Mouse (Mus musculus): ENCODE measurements at regions not wholly inside any gene's neighbourhood (a gene's known extent, or its start where the extent isn't known, plus 50 kb on each side); places are given as distances from the start of the nearest gene placed in this dataset.
"Not testable (repeated sequence)": the region's sequence is repeated elsewhere in the genome, so short reads cannot be mapped to it uniquely, and the experiment has no call there.

DNA sequence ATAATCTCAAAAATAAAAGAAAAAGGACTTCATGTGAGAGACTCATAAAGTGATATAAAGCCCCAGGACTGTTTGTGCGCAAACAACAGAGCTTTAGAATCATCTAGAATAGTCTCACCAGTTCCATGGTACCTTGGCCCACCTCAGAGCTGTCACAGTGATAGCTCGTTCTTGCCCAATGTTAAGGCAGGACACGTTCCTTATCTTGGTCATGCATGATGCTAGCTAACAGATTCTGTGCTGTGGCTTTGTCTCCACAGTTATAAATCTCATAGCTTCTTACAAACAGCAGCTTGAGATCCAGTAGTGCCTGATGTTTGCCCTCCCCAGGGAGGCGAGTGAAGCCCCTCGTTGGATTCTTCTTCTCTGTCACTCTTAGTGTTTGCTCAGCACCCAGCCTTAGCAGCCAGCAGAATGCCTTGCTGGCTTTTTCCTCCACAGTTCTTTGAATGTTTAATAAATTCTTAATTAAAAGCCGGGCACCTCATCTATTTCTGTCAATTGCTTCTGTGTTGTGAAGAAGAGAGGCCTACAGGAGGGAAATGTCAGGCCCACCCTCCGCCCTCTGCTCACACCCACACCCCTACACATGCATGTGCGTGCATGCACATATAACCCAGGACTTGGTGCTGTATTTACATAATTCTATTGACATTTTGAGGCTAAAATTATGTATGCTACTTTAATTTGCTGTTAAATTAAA lies 515.6 kb upstream of the Fam160b2 start:
- no peak for DNase-seq (ENCODE audit: extremely low read depth, insufficient read length, low spot score)

DNA sequence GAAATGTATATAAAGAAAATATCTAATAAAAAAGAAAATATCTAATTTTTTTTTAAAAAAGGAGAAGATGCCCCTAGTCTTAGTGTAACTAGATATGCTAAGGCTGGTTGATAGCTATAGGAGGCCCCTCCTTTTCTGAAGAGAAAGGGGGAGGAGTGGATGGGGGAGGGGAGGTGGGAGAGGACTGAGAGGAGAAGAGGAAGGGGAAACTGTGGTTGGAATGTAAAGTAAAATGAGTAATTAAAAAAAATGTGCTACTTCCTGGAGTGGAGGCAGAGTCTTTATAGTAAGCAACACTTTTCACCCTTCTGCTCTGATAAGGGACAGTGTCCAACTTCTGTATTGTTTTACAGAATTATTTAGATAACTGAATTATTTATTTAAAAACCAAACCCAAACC lies 513.6 kb upstream of the Fam160b2 start:
- DNase-seq (ENCODE audit: extremely low read depth, insufficient read length, low spot score), result no peak

DNA sequence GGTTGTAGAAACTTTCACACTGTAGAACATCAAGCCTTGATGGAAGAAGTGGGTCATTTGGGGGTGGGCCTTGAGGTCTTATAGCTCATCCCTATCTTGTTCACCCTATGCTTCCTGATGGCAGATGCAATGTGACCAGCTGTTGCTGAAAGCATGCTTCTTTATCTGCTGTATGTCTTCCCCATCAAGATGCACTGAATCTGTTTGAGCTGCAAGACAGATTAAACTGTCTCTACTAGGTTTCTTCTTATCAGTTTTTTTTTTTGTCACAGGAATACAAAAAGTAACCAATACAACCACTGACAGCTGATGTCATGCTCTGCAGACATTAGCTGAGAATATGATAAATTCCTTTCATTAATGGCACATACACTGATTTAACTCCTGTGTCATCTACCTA lies 505.0 kb upstream of the Fam160b2 start:
- DNase-seq (ENCODE audit: extremely low read depth, insufficient read length, low spot score), result no peak

DNA sequence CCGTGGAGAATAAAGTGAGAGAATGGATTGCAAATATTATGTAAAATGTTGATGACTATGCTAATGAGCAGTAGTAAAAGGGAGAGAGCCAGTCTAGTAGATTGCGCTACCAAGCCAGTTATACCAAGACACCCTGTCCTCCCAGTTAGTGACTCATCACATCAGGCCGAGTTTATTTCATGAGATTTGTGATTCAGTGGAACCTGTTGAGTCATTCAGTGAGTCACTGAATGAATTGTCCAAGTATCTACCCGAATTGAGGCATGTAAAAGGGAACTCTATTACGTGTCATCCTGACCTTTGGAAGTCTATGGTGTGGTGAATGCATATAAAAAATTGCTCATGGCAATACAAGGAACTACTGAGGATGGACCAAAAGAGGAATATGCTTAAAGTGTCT lies 504.3 kb upstream of the Fam160b2 start:
- DNase-seq (ENCODE audit: extremely low read depth, insufficient read length, low spot score), result peak; percentile 69

DNA sequence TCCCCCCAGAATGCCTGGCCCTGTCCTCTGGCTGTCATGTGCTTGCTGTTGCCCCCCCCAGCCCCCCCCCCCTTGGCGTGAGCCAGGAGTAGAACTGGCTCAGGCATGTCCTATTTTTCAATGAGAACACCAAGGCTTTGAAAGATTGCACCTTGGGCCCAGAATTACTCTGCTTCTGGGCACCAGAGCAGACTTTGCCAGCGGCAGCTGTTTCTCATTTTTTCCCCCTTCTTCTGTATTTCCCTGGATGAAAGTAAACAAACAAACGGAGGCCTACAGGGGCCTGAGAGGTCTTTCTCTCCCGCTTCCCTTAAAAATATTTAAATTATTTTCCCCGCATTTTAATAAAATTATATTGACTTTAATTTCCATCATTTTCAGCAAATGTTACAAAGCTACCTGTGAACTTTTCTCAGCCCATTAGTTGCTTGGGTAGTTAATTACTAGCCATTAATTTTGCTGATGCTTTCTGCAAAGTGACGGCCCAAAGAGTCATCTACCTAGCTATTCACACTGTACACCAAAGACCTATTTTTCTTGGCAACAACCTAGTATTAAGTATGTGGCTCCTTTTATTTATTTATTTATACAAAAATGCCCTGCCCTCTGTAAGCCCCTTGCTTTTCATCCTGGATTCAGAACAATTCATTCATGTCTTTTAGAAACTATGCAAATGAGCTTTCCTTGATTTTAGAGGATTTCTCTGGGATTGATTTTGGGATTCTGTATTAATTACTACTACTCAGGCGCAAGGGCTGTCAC lies 496.2 kb upstream of the Fam160b2 start:
- no peak for DNase-seq (ENCODE audit: extremely low read depth, insufficient read length, low spot score)

DNA sequence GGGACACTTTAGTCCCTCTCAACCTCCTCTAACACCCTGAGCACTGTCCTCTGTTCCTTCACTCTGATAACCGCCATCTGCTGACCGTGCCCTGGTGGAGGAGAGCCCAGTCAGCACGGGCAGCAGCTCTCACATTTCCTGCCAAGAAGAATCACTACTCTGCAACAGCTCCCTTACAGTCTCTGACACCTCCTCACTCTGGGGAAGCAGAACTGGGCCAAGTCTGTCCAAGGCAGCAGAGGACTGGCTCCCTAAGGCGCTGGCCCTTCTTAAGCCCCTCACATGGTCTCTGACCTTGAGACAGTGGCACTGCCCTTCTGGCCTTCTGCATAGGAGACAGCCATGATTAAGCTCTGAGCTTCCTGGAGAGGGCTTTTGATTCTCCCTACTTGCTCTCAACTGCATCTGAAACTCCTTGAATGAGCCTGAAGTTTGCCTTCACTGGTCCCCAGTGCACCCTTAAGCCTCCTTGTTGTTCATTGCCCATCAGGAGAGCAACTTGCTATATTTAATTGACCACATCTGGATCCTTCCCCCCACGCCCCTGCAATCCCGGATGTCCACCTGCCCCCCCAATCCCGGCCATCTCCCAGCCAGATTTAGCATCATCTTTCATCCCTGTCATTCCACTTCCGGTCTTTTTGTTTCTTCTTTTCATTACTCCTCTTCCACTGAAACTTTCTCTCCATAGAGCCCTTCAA lies 493.1 kb upstream of the Fam160b2 start:
- DNase-seq (ENCODE audit: extremely low read depth, insufficient read length, low spot score), result no peak

DNA sequence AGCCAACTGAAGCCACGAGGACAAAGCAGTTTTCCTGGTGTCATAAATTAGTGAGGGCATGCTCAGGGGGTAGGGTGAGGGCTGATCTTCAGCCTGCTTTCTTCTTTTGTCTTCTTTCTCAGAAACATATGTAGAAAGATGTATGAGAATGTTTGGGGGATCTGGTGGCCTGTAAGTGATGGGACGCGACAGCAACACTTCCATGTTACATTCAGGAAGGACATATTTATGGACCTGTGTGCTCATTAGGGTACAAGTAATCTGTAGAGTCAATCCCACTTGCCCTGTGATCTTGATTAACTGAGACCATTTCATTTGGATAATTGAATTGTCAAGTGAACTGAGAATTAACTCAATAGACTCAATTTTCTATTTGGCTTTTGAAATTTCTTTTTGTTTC lies 486.1 kb upstream of the Fam160b2 start:
- DNase-seq (ENCODE audit: extremely low read depth, insufficient read length, low spot score), result no peak

DNA sequence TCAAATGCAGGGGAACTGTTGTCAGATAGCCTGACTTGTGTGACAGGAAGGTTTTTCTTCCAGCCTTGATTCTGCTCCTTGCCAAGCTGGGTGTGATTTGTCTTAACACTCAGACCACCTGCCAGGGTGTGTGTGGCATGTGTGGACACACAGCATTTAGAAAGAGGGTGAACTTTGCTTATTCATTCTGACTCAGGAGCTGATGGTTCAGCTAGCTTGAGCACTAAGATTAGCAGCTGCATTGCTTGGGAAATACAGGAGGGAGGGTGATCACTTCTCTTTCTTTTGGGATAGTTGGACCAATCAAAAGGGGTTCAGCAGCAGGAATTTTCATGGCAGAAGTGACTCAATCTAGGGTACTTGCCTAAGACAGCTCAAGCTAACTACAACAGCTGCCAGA lies 482.7 kb upstream of the Fam160b2 start:
- DNase-seq (ENCODE audit: extremely low read depth, insufficient read length, low spot score), result peak; percentile 57

DNA sequence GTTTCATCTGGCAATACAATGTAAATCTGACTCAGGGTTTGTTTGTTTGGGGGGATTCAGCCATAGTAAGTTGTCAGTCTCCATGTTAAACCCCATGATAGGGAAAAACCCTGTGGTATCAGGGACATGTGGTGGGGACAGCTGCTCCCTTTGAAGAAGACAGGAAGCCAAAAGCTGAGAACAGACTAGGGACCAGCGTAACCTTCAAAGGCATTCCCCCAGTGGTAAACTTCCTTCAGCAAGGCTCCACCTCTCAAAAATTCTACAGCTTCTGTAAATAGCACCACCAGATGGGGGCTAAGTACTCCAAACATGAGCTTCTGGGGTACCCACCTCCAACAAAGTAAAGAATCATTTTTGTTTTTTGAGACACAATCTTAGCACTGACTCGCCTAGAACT lies 476.0 kb upstream of the Fam160b2 start:
- DNase-seq (ENCODE audit: extremely low read depth, insufficient read length, low spot score), result no peak

DNA sequence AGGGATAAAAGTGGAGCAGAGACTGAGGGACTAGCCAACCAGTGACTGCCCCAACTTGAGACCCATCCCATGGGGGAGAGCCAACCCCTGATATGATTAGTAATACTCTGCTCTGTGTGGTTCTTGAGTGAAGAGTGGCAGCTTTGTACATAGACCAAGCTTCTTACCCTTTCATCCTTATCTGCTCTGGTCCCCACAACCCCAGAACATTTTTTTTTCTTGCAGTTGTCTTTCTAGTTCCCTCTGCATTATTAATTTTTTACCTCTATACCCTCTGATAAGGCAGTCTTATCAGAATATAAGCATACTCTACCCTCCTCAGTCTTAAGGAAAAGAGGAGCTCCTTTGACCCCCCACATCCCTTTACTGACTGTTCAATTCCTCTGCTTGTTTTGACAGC lies 474.4 kb upstream of the Fam160b2 start:
- no peak for DNase-seq (ENCODE audit: extremely low read depth, insufficient read length, low spot score)

DNA sequence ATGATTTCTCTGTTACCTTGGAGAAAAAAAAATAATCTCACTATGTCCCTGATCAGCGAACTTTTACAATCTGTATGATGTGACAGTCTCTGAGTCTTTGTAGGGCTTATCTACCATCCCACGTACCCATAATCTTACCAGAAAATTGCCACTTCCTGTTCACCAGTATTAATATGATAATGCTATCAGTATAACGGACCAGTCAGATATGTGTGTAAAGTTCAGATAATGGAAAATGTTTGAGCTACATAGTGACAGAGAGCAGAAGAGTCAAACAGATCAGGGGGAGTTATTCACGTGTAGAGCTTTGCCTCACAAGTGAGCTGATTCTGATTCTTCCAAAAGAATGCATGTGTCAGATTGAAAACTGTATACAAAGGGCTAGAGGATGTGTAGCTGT lies 466.0 kb upstream of the Fam160b2 start:
- no peak for DNase-seq (ENCODE audit: extremely low read depth, insufficient read length, low spot score)

DNA sequence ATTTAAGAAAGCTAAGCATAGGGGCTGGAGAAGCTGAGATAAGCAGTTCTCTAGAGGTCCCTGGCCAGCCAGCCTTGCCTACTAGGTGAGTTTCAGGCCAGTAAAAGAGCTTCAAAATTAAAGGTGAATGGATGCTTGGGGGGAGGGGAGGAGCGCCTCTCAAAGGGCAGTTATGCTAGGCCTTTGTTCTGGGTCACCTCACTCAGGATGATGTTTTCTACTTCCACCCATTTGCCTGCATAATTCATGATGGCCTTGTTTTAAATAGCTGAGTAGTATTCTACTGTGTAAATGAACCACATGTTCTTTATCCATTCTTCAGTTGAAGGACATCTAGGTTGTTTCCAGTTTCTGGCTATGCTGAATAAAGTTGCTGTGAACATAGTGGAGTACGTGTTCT lies 457.0 kb upstream of the Fam160b2 start:
- no peak for DNase-seq (ENCODE audit: extremely low read depth, insufficient read length, low spot score)

DNA sequence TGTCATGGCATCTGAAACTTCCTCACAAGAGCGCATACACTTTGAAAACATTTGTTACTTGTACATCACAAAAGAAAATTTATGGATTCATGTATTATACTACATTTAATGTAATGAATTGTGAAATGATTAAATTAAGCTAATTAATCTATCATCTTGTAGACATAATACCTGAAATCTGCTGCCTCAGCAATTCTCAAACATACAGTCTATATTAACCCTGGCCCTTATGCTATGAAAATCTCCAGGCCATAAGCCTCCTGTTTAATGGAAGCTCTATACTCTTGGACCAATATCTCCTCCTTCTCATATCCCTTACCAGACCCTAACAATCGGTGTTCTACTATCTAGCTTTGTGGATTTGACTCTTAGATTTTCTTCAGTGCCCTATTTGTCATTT lies 455.8 kb upstream of the Fam160b2 start:
- no peak for DNase-seq (ENCODE audit: extremely low read depth, insufficient read length, low spot score)

DNA sequence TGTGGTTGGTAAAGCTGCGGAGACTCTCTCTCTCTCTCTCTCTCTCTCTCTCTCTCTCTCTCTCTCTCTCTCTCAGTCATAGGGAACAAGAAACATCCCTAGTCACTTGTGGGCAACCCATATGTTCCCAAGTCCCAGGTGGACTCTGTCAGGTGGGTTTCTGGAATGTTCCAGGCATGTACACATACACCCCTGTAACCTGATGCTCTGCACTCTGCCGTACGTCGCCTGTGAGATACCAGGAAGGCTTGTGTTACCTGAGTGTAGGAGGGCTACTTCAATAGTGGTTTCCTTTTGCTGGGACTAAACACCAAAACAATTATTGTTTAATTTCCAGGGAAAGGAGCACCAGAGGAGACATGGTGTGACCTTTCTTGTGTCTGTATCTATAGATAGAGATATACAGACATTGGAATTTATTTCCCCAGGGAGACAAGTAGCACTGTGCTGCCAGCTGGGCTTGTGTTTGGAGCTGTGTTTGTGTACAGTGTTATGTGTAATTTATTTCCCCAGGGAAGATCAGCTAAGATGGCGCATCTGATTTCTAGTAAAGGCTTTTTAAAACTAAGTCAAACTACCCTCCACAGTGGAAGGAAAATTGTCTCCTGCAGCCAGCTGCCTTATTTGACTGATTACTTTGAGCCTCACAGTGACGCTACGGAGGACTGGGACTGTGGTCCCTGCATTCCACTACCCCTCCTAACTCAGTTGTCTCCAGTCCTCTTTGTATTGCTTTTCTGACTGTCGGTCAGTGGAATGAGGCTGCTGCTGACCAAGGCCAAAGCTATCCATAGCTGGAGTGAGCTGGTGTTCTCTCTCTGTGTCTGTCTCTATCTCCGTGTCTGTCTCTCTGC lies 454.4 kb upstream of the Fam160b2 start:
- no peak for DNase-seq (ENCODE audit: extremely low read depth, insufficient read length, low spot score)

DNA sequence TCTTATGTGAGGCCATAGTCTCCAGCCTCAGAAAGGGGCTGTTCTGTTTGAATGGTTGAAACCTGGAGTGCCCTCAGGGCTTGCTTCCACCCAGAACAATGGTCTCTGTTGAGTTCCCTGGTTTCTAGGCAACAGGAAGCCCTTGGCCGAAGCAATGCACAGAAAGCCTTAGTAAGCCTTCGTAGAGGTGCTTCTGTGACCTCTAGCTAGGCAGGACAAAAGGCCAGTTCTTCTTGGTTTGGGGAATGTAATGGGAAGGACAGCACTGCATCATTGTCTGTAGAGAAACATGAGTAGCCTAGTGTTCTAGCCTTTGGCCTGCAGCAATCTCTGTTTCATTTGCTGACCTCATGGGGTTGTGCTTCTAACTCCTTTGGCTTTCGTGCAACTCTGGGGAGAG lies 447.5 kb upstream of the Fam160b2 start:
- no peak for DNase-seq (ENCODE audit: extremely low read depth, insufficient read length, low spot score)

DNA sequence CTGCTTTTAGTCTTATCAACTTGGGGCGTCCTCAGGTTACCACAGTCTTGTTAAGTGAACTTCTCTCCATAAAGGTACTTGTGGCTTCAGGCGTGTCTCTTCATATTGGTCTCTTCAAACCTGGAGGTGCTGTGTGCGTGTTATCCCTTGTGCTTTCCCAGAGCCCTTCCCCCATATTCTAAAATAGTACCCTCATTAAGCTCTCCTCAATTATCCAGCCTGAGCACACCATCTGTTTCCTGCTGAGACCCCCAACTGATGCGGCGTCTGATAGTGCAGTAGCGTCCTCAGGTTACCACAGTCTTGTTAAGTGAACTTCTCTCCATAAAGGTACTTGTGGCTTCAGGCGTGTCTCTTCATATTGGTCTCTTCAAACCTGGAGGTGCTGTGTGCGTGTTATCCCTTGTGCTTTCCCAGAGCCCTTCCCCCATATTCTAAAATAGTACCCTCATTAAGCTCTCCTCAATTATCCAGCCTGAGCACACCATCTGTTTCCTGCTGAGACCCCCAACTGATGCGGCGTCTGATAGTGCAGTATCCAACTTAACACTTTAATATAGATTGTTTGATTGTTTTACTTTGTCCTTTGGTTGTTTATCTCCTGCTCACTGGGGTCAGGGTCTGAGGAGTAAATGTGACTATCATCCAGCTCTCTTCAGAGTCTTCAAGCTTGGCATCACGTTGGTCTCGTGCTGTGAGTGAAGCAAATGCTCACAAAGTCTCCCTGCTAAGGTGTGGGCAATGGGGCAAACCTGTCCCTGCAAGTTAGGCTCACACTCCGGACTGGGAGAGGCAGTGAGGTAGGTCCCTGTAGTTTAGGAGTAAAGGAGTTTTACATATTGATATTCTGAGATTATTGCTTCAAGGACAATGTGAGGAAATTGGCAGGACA lies 444.5 kb upstream of the Fam160b2 start:
- not testable (repeated sequence) for DNase-seq (ENCODE audit: extremely low read depth, insufficient read length, low spot score)

DNA sequence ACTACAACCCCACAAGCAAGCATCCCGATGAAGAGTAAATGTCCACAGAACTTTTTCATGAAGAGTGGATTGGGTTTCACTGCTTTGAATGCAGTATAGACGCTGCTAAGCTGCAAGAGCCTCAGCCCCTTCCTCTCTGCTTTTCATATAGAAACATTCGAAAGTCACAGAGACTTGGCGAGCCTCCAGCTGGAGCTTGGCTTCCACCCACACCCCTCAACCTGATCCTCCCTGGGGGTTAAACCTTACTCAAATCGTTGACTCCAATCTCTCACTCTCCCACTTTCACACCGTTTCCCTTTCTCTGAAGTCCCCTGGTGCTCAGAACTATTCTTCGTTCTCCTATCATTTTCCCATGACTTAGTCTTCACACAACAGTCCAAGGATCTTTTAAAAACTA lies 437.0 kb upstream of the Fam160b2 start:
- no peak for DNase-seq (ENCODE audit: extremely low read depth, insufficient read length, low spot score)

DNA sequence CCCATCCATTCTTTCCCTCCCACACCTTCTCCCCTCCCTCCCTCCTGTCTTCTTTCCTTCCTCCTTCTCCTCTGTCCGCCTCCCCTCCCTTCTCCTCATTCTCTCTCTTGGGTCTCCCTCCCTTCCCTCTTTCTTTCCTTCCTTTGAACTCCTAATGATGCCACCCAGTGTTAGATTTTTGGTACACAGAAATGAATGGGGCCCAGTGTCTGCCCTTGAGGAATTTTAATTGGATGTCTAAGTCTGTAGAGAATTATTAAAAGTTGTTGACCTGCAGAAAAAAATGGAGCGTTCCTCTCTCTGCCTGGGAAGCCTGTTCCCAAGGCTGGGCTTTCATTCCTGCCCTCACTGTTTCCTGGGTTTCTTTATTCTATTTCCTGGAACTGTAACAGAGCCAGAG lies 434.0 kb upstream of the Fam160b2 start:
- no peak for DNase-seq (ENCODE audit: extremely low read depth, insufficient read length, low spot score)

DNA sequence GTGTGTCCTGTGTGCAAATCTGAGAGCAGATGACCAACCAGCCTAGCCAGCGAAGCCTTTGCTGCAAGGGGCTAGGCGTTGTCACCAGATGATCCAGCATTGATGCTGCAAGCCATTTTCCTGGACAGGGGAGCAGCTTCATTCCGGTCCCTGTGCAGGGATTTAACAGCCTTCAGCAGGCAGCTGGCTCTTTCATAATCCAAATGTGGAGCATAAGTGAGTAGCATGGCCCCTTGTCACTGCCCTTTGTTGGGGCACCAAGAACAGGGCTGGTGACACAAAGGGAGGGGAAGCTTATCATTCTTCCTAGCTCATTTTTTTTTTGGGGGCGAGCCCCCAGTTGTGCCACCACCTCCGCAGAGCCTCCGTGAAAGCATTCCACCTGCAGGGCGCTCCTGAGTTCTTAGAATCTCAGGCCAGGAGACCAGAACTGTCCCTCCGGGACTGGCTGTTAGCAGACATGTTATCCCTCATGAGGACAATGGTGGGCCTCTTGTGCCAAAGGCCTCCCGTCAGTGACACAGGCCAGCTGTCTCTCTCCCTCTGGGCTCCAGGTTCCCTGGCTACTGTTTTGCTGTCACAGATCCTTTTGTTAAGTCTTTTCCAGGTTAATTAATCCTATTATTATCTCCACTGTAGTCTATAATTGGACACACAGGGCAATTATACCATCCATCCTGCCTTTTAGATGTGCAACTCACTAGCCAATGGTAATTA lies 430.7 kb upstream of the Fam160b2 start:
- DNase-seq (ENCODE audit: extremely low read depth, insufficient read length, low spot score), result no peak
